Mouse (Mus musculus) G1E (cell line): Measurements from ENCODE around the gene Gm11596.

ENCODE experiments used
- CTCF ChIP-seq: IDR thresholded peaks from 2 replicates; pipeline ENCODE4 v1.5.1; 2012; ENCODE audit warnings: low read depth, low read length, inconsistent platforms, mixed read lengths
- POLR2AphosphoS5 ChIP-seq: IDR thresholded peaks from 2 replicates; pipeline ENCODE4 v1.6.1; 2012; ENCODE audit warnings: low read depth, low read length, inconsistent platforms; ENCODE audit not compliant: insufficient replicate concordance
- TAL1 ChIP-seq: conservative IDR thresholded peaks from 2 replicates; pipeline ENCODE4 v1.6.1; 2012; ENCODE audit warnings: low read depth, low read length, inconsistent platforms, mixed read lengths

- no peak for TF ChIP-seq CTCF
- no peak for TF ChIP-seq POLR2AphosphoS5
- no peak for TF ChIP-seq TAL1
These were observed 44.7 kb upstream of the Gm11596 start, which contains the start of gene 2300003K06Rik for GRCm38 (mm10) chr11:99837966-99838365.
